Mouse (Mus musculus): ENCODE data around the gene Leng8.

GRCm38 (mm10) chr7:4148341-4149208 is 11.7 kb downstream of the Leng8 start:
- no peak for TF ChIP-seq EP300 (IDR thresholded peaks at IDR 0.05; ENCODE audit: low read depth)
- no peak for TF ChIP-seq CTCF (IDR thresholded peaks at IDR 0.05; ENCODE audit: low read depth)

Measured in liver, postnatal 0 days (tissue).